Mouse (Mus musculus) E14TG2a.4 (cell line): ENCODE measurements around the gene Snx10.

Experiments
- H3K27me3 ChIP-seq: 2 replicates; pipeline ENCODE4 v1.6.1; 2014; ENCODE audit warnings: low read length, control low read depth; ENCODE audit not compliant: insufficient read depth
- H3K36me3 ChIP-seq: 2 replicates; pipeline ENCODE4 v1.6.1; 2014; ENCODE audit warnings: low read length, control low read depth; ENCODE audit not compliant: insufficient read depth
- H3K4me1 ChIP-seq: replicated peaks from 2 replicates; pipeline ENCODE4 v1.6.1; 2014; ENCODE audit warnings: low read depth, low read length, control low read depth
- H3K4me3 ChIP-seq: replicated peaks from 2 replicates; pipeline ENCODE4 v1.5.1; 2014; ENCODE audit warnings: mild to moderate bottlenecking, low read length
- H3K9me3 ChIP-seq: 2 replicates; pipeline ENCODE4 v1.6.1; 2014; ENCODE audit warnings: low read length, control low read depth
- CTCF ChIP-seq: conservative IDR thresholded peaks from 2 replicates; pipeline ENCODE4 v1.5.1; 2014; ENCODE audit warnings: low read length
- NANOG ChIP-seq: IDR thresholded peaks from 2 replicates; pipeline ENCODE4 v1.6.1; 2014; ENCODE audit warnings: borderline replicate concordance, low read length, mixed read lengths
- POU5F1 ChIP-seq: IDR thresholded peaks from 2 replicates; pipeline ENCODE4 v1.6.1; 2014; ENCODE audit warnings: low read length, borderline replicate concordance

Snx10 gene

DNA sequence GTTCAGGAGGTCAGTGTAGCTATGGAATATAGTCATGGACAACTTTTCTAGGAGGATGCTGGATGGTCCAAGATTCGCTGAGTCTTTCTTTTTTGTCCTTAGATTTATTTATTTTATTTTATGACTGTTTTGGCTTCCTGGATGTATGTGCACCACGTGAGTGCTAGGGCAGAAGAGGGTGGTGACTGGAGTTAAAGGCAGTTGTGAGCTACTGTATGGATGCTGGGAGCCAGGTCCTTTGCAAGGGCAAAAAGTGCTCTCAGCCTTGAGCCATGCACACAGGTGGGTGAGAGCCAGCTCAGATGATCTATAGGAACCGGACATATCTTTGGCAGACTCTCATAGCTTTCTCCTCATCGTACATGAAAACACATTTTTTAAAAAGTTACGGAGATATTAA, 391 bp upstream of the Snx10 start:
- TF ChIP-seq POU5F1 (no peak), CTCF (no peak), NANOG (no peak)
- no peaks in the 10 kb centered on the region for H3K36me3 ChIP-seq
- no peaks in the 10 kb centered on the region for H3K27me3 ChIP-seq
- H3K4me1 ChIP-seq, result peaks cover 38% of the 10 kb centered on the region
- H3K9me3 ChIP-seq, result no peaks in the 10 kb centered on the region
- H3K4me3 ChIP-seq, result peak overlapping the region; percentile 89

DNA sequence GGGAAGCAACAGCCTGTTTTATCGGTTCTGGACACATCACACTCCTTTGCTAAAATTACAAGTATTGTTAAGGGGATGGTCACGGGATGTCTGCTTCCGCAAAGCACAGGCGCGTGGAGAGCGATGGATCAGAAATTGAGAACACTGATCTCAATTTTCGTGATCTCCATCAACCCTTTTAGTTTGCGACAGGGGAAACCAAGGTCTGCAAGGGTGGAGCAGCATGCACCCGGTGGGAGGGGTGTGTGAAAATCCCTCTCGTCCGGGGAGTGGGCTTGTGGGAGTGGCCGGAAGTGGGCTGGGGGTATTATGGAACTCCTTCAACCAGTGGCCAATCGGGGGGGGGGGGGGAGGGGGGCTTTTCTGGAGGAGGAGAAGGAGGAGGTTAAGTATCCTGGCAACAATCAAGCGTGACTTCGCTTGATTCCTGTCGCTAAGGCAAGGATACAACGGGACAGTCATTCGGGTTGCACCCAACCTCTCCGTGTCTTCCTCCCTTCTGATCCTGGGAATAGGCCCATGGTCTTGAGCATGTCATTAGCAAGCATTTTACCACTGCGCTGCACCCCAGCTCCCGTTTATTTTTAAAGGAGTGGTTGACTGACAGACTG, 725 bp downstream of the Snx10 start:
- no peaks in the 10 kb centered on the region for H3K9me3 ChIP-seq
- H3K27me3 ChIP-seq, result no peaks in the 10 kb centered on the region
- peak overlapping the region; percentile 89 for H3K4me3 ChIP-seq
- H3K4me1 ChIP-seq, result peaks cover 49% of the 10 kb centered on the region
- no peak for TF ChIP-seq NANOG
- TF ChIP-seq CTCF, result no peak
- no peak for TF ChIP-seq POU5F1
- H3K36me3 ChIP-seq, result no peaks in the 10 kb centered on the region

DNA sequence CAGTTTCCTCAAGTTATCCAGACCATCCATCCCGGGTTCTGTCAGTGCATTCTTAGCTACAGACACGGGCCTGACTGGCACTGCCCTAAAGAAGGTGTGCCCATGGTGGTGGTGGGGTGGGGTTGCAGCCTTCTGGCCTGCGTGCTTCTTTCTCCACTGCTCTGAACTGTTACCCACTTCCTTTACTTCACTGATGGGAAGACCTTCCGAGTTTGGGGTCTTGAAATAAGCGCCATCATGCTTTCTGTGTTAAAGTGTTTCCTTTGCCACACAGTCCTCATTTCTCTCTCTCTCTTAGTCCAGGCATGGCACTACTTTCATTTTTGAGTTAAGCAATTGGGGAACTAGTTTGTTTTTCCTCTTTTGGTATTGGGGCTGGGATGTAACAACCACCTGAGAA, 1.3 kb downstream of the Snx10 start:
- Histone ChIP-seq H3K4me3 (peak overlapping the region; percentile 89), H3K36me3 (no peaks in the 10 kb centered on the region), H3K27me3 (no peaks in the 10 kb centered on the region), H3K9me3 (no peaks in the 10 kb centered on the region), H3K4me1 (peaks cover 54% of the 10 kb centered on the region)
- TF ChIP-seq CTCF (no peak), NANOG (no peak), POU5F1 (no peak)

DNA sequence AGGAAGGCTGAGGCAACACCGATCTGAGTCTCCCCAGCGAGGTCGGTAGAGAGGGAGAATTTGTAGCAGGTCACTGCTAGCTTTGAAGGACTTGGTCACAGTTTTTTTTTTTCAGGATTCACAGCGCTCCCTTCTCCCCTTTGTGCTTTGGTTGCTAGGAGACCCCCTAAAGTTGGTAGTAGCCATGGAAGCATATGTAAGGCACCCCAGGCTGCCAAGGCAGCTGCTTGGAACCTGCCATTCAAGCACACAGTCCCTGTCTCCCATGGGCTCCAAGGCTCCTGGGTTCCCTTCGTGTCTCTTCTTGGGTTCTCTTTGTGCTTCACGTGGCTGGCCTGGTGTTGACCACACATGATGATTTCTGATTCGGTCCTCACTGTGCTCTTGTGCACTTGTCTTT, 5.8 kb downstream of the Snx10 start:
- Histone ChIP-seq H3K4me3 (0 out of 2 replicates have a peak overlapping the region, but pooled peaks have one; percentile 29), H3K9me3 (no peaks in the 10 kb centered on the region), H3K4me1 (peaks cover 89% of the 10 kb centered on the region), H3K27me3 (no peaks in the 10 kb centered on the region), H3K36me3 (peaks cover 10% of the 10 kb centered on the region; the same call in 1 of the 2 replicates)
- TF ChIP-seq CTCF, result no peak
- no peak for TF ChIP-seq POU5F1
- no peak for TF ChIP-seq NANOG

DNA sequence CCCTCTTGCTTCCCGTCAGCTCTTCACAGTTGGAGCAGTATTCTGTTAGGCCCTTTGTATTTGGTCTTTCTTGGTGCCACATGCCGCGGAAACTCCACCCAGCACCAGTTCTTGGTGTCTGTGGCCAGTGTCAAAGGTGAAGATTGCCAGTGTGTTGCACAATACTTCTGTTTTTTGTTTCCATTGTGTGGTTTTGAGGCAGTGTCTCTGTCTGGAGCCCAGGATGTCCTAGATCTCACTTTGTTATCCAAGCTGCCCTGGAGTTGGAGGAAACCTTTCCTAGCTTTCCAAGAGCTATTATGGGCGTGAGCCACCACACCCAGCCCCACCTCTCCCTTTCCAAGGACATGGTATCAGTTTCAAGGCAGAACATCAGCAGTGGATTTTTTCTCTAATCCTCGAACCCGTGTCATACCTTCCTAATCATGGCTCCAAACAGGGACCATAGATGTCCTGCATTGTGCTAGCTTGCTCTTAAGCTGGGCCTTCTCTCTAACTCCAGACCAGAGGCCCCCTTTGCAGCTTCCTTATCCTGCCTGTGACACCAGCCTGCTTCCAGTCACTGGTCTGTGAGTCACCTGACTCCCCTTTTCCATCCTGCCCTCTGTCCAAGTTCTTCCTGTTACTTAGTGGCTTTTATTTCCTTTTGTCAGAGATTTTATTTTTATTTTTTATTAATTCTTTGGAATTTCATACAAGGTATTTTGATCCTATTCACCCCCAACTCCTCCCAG, 9.9 kb downstream of the Snx10 start:
- H3K9me3 ChIP-seq, result no peaks in the 10 kb centered on the region
- H3K36me3 ChIP-seq, result peaks cover 16% of the 10 kb centered on the region
- TF ChIP-seq CTCF (no peak), NANOG (no peak), POU5F1 (no peak)
- peaks cover 88% of the 10 kb centered on the region for H3K4me1 ChIP-seq
- peak overlapping the region; percentile 29; the same call in 1 of the 2 replicates for H3K4me3 ChIP-seq
- H3K27me3 ChIP-seq, result no peaks in the 10 kb centered on the region

DNA sequence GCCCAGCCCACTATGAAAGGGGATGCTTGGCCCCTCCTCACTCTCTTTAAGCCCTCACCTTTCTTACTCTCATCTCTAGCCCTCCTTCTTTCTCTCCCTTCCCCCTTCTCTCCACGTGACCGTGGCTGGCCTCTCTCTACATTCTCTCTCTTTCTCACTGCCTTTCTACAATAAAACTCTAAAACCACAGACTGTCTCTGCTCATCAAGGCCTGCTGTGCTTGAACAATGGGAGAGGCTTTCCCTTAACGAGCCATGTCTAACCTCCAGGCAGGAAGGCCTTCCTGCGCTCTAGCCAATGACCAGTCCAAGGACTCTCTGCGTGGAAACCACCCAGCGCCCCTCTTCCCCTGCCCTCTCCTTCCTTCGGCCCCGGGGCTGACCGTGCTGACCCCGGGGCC, 11.9 kb downstream of the Snx10 start:
- Histone ChIP-seq H3K4me1 (peaks cover 85% of the 10 kb centered on the region), H3K27me3 (no peaks in the 10 kb centered on the region), H3K4me3 (peak overlapping the region; percentile 58), H3K36me3 (peaks cover 23% of the 10 kb centered on the region), H3K9me3 (no peaks in the 10 kb centered on the region)
- TF ChIP-seq NANOG (peak; percentile 96), CTCF (no peak), POU5F1 (no peak)

DNA sequence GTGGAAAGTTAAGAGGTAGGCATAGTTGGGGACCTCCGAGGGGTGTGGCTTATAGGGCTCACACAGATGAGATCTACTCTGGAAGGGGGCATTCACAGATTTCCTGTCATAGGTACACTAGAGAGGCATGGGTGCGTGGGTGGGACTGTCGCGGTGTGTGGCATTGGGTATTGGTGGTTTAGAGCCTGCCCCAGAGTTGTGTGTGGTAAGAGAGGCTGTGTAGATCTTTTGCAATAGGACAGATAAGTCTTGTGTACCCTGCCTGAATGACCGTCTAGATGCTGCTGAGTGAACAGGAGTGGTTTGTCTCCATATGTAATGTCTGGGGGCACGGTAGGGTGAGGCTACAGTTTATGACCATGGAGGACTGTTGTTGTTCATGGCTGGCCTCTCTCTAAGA, 16.8 kb downstream of the Snx10 start:
- no peak overlapping the region for H3K4me3 ChIP-seq
- TF ChIP-seq NANOG, result no peak
- TF ChIP-seq CTCF, result no peak
- TF ChIP-seq POU5F1, result no peak
- H3K9me3 ChIP-seq, result no peaks in the 10 kb centered on the region
- H3K36me3 ChIP-seq, result peaks cover 26% of the 10 kb centered on the region
- peaks cover 85% of the 10 kb centered on the region for H3K4me1 ChIP-seq
- H3K27me3 ChIP-seq, result no peaks in the 10 kb centered on the region

DNA sequence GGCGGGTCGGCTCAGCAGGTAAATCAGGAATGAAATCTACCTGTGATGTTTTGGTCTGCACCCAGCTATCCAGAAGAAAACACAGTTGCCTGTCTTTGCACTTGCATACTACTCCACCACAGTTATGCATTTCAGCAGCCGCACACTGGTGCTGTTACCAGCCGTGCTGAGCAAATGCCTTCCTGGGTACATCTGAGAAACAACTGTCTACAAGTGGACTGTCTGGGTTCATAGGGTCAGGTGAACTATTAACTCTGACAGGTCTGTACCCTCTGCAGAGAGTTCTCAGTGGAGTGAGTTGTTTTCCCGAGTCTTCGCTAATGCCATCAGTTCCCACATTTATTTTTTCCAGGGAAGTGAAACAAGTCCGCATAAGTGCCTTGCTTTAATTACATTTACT, 17.7 kb downstream of the Snx10 start:
- Histone ChIP-seq H3K27me3 (no peaks in the 10 kb centered on the region), H3K4me1 (peaks cover 86% of the 10 kb centered on the region), H3K9me3 (no peaks in the 10 kb centered on the region), H3K36me3 (peaks cover 25% of the 10 kb centered on the region), H3K4me3 (no peak overlapping the region)
- TF ChIP-seq CTCF (no peak), POU5F1 (no peak), NANOG (no peak)

DNA sequence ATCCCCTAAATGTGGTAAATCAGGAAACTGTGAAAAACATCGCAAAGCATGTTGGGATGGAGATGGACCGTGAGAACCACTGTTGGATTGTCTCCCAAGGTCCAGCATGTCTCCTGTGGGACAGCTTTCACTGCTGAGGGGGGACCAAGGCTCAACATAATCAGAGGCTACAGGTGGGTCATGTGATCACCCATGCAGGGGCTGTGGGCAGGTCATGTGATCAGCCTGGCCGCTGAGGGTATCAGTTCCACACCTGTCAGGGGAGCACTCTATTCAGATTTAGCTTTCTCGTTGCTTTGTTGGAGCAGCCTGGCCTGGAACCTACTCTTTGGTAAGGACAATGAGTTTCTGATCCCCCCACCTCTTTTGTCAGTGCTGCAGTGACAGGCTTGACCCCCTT, 18.4 kb downstream of the Snx10 start:
- no peak for TF ChIP-seq POU5F1
- TF ChIP-seq CTCF, result no peak
- no peak for TF ChIP-seq NANOG

More for the DNA sequence above, 18.4 kb downstream of the Snx10 start:
- Histone ChIP-seq H3K36me3 (peaks cover 26% of the 10 kb centered on the region), H3K4me3 (no peak overlapping the region), H3K27me3 (no peaks in the 10 kb centered on the region), H3K9me3 (no peaks in the 10 kb centered on the region), H3K4me1 (peaks cover 87% of the 10 kb centered on the region)
